Mouse (Mus musculus) testis, adult 2 months (tissue): ENCODE data around the gene Srgap1. TPM values are rescaled to one million over a fixed set of nuclear protein-coding genes. Genes with fewer than 3 reads are reported as not detected.

ENCODE experiments used
- H3K27ac ChIP-seq: fragments of 200-500 bp; 2 replicates; pipeline ENCODE4 v1.5.1; 2012; ENCODE audit warnings: low read depth, low read length; ENCODE audit not compliant: control insufficient read depth, insufficient read depth
- H3K27me3 ChIP-seq: fragments of 200-500 bp; 2 replicates; pipeline ENCODE4 v1.6.1; 2012; ENCODE audit warnings: mild to moderate bottlenecking, low read length, moderate library complexity; ENCODE audit not compliant: control insufficient read depth, insufficient read depth
- H3K36me3 ChIP-seq: fragments of 200-500 bp; 2 replicates; pipeline ENCODE4 v1.6.1; 2012; ENCODE audit warnings: mild to moderate bottlenecking, low read length; ENCODE audit not compliant: control insufficient read depth, insufficient read depth
- H3K4me1 ChIP-seq: fragments of 200-500 bp; 2 replicates; pipeline ENCODE4 v1.6.1; 2012; ENCODE audit warnings: low read length; ENCODE audit not compliant: control insufficient read depth, insufficient read depth
- H3K4me3 ChIP-seq: fragments of 200-500 bp; 2 replicates; pipeline ENCODE4 v1.5.1; 2012; ENCODE audit warnings: low read depth, mild to moderate bottlenecking, low read length, moderate library complexity, mixed read lengths; ENCODE audit not compliant: control insufficient read depth
- CTCF ChIP-seq: fragments of 200-500 bp; IDR thresholded peaks from 2 replicates; pipeline ENCODE4 v1.5.1; 2012; ENCODE audit warnings: low read depth, mild to moderate bottlenecking, inconsistent platforms, low read length, moderate library complexity; ENCODE audit not compliant: control insufficient read depth, insufficient read depth, insufficient replicate concordance
- POLR2A ChIP-seq: fragments of 200-500 bp; IDR thresholded peaks from 2 replicates; pipeline ENCODE4 v1.6.1; 2012; ENCODE audit warnings: low read depth, mild to moderate bottlenecking, inconsistent platforms, low read length, moderate library complexity; ENCODE audit not compliant: control insufficient read depth
- polyA plus RNA-seq: library from polyadenylated mRNA; depleted of rRNA; stranded (reverse); fragments of >200 nt; gene quantifications from 2 replicates; pipeline ENCODE4 v1.2.3, GENCODE M21; 2012

The Srgap1 gene
- polyA plus RNA-seq, 1 experiment = 31.9 TPM

GRCm38 (mm10) chr10:121796027-121796802, 250.9 kb downstream of the Srgap1 start:
- Histone ChIP-seq H3K27ac (no peak overlapping the region), H3K36me3 (no peaks in the 10 kb centered on the region), H3K27me3 (no peaks in the 10 kb centered on the region), H3K4me3 (peak overlapping the region; percentile 41), H3K4me1 (no peaks in the 10 kb centered on the region)
- TF ChIP-seq POLR2A = no peak
- TF ChIP-seq CTCF = no peak

DNA sequence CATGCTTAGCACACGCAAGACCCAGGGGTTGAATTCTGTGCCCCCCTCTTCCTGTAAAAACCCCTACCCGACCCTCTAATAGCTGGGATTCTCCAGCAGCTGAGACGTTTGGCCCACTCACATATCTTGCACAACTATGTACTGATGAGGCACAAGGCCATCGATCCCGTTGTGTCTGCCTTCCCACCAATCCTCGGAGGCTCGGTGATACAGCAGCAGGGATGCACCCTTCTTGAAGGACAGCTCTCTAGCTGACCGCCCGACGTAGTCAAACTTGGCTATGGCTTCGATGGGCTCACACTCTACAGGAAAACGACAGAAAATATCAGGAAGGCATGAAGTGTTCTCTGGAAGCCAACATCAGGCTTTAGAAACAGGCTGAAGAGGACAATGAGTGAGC, 252.6 kb downstream of the Srgap1 start:
- no peak overlapping the region for H3K4me3 ChIP-seq
- no peaks in the 10 kb centered on the region for H3K4me1 ChIP-seq
- TF ChIP-seq POLR2A (no peak), CTCF (no peak)
- H3K27me3 ChIP-seq = no peaks in the 10 kb centered on the region
- no peak overlapping the region for H3K27ac ChIP-seq
- no peaks in the 10 kb centered on the region for H3K36me3 ChIP-seq

GRCm38 (mm10) chr10:121792661-121793060, 254.5 kb downstream of the Srgap1 start:
- TF ChIP-seq POLR2A (no peak), CTCF (no peak)
- Histone ChIP-seq H3K27ac (no peak overlapping the region), H3K27me3 (no peaks in the 10 kb centered on the region), H3K4me3 (no peak overlapping the region), H3K4me1 (no peaks in the 10 kb centered on the region), H3K36me3 (no peaks in the 10 kb centered on the region)

DNA sequence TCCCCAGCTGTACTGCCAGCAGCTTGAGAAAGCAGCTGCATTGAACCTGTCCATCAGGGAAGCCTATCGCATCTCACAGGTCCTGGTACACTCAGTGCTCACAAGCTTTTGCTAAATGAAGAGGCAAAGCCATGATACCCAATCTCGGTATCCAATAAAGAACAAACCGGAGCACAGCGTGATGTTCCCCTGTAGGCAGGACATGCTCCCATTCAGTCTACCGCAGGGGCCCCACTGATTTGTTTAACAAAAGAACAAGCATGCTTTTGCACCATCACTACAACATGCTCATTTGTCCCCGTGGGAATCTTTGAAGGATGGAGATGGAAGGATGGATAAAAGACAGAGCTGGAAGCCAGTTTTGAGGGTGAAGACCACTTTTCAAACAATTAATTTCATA, 257.0 kb downstream of the Srgap1 start:
- H3K27me3 ChIP-seq = no peaks in the 10 kb centered on the region
- no peak overlapping the region for H3K27ac ChIP-seq
- TF ChIP-seq POLR2A = no peak
- no peak for TF ChIP-seq CTCF
- no peak overlapping the region for H3K4me3 ChIP-seq
- H3K4me1 ChIP-seq = peaks cover 3% of the 10 kb centered on the region; the same call in 1 of the 2 replicates
- H3K36me3 ChIP-seq = no peaks in the 10 kb centered on the region

DNA sequence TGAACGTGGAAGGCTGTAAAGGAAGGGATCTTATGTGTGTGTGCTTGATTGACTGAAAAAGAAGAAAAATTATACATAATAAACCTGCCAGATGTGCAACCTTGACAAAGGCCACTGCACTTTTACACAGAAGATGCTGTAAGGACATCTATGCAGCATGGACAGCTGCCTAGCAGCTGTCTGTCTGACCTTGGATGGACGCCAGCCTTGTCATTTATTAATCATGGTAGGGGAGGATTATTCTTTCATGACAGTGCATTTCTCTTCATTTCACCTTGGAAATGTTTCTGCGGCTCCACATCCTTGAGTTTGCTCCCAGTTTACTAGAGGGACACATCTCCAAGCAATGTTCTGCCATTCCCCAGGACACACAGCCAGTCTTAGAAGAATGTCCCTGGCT, 258.6 kb downstream of the Srgap1 start:
- Histone ChIP-seq H3K36me3 (no peaks in the 10 kb centered on the region), H3K4me3 (no peak overlapping the region), H3K27ac (no peak overlapping the region), H3K4me1 (peaks cover 7% of the 10 kb centered on the region), H3K27me3 (no peaks in the 10 kb centered on the region)
- TF ChIP-seq CTCF (no peak), POLR2A (no peak)

DNA sequence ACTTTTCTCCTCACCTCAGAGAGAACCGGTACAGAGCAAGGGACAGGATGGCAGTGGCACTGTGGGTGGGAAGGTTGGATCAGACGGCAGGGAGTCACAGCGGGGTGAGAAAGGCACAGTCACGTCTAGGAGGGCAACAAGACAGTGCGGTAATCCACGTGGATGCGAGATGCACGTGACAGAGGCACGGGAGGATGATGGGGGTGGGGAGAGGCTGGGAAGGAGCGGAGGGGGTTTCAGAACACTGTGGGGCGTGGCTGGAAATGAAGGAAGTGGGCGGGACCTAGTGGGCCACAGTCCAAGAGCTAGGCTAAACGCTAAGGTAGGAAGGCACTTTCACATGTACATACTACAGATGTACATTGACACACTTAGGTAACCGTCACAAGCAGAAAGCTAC, 266.0 kb downstream of the Srgap1 start:
- peak overlapping the region; percentile 88 for H3K27ac ChIP-seq
- no peaks in the 10 kb centered on the region for H3K36me3 ChIP-seq
- H3K27me3 ChIP-seq = no peaks in the 10 kb centered on the region
- peaks cover 18% of the 10 kb centered on the region for H3K4me1 ChIP-seq
- TF ChIP-seq CTCF (no peak), POLR2A (peak; percentile 58; the same call in 1 of the 2 replicates)
- H3K4me3 ChIP-seq = peak overlapping the region; percentile 89

GRCm38 (mm10) chr10:121775990-121776389, 271.1 kb downstream of the Srgap1 start:
- no peaks in the 10 kb centered on the region for H3K36me3 ChIP-seq

GRCm38 (mm10) chr10:121773813-121774212, 273.3 kb downstream of the Srgap1 start:
- TF ChIP-seq CTCF (no peak), POLR2A (no peak)
- no peaks in the 10 kb centered on the region for H3K4me1 ChIP-seq
- H3K27ac ChIP-seq = no peak overlapping the region
- H3K27me3 ChIP-seq = no peaks in the 10 kb centered on the region
- no peaks in the 10 kb centered on the region for H3K36me3 ChIP-seq
- H3K4me3 ChIP-seq = no peak overlapping the region

More at GRCm38 (mm10) chr10:121775990-121776389, 271.1 kb downstream of the Srgap1 start:
- Histone ChIP-seq H3K27me3 (no peaks in the 10 kb centered on the region), H3K27ac (no peak overlapping the region), H3K4me3 (no peak overlapping the region), H3K4me1 (peaks cover 1% of the 10 kb centered on the region)
- TF ChIP-seq POLR2A = no peak
